Mouse (Mus musculus) lung, embryonic 16.5 days (tissue): Measurements from ENCODE around the gene Ctbp1. TPM values are rescaled to one million over a fixed set of nuclear protein-coding genes. Genes with fewer than 3 reads are reported as not detected.
A peak's percentile ranks its signal among the peaks of the same experiment; 100 is the strongest.

Experiments used
- ATAC-seq: fragments of 200-750 bp; cut with Nextera tagmentation; 2 replicates; pipeline ENCODE4 v1.8.0; 2017; ENCODE audit warnings: low read depth, mild to moderate bottlenecking, moderate library complexity
- H3K27ac ChIP-seq: fragments of 300-500 bp; sonication (generic); 2 replicates; pipeline ENCODE4 v1.5.1; 2014; ENCODE audit warnings: mild to moderate bottlenecking, control low read depth, low read length
- H3K27me3 ChIP-seq: fragments of 300-500 bp; sonication (generic); 2 replicates; pipeline ENCODE4 v1.6.1; 2014; ENCODE audit warnings: low read depth, low read length, mixed read lengths; ENCODE audit not compliant: control insufficient read depth, insufficient read depth
- H3K36me3 ChIP-seq: fragments of 300-500 bp; sonication (generic); 2 replicates; pipeline ENCODE4 v1.6.1; 2014; ENCODE audit warnings: low read length; ENCODE audit not compliant: control insufficient read depth, insufficient read depth
- H3K4me1 ChIP-seq: fragments of 300-500 bp; sonication (generic); replicated peaks from 2 replicates; pipeline ENCODE4 v1.6.1; 2014; ENCODE audit warnings: low read length, mixed read lengths; ENCODE audit not compliant: control insufficient read depth, insufficient read depth
- H3K4me2 ChIP-seq: fragments of 300-500 bp; sonication (generic); 2 replicates; pipeline ENCODE4 v1.6.1; 2014; ENCODE audit warnings: low read depth, low read length, control low read depth
- H3K4me3 ChIP-seq: fragments of 300-500 bp; sonication (generic); 2 replicates; pipeline ENCODE4 v1.5.1; 2014; ENCODE audit warnings: mild to moderate bottlenecking, low read length, control low read depth
- H3K9ac ChIP-seq: fragments of 300-500 bp; sonication (generic); 2 replicates; pipeline ENCODE4 v1.6.1; 2014; ENCODE audit warnings: low read length, control low read depth
- H3K9me3 ChIP-seq: fragments of 300-500 bp; sonication (generic); 2 replicates; pipeline ENCODE4 v1.6.1; 2016; ENCODE audit warnings: low read length; ENCODE audit not compliant: control insufficient read depth
- WGBS: fragments of 180-500 bp; shearing (Covaris S2); extraction: QIAGEN DNeasy Blood & Tissue Kit; methylation state at CpG from one replicate; pipeline ENCODE4 v1.1.7; 2014; 5-methylcytosine and 5-hydroxymethylcytosine counted together
- polyA plus RNA-seq: library from polyadenylated mRNA; unstranded; fragments of >200 nt; fragmentation: Nextera tagmentation; extraction: Ambion mirVana; gene quantifications from 2 replicates; pipeline ENCODE4 v1.2.1, GENCODE M21; 2015

Ctbp1 gene
- polyA plus RNA-seq, 1 experiment from 2014 or later: 279 TPM

- no peak overlapping the region for H3K4me3 ChIP-seq
- no peak for ATAC-seq
- WGBS: 49% methylated on average over 5 of the region's 5 CpGs
Measured at GRCm38 (mm10) chr5:33278950-33279349, 4.2 kb upstream of the Ctbp1 start.

GRCm38 (mm10) chr5:33277286-33277685 lies 2.5 kb upstream of the Ctbp1 start:
- 72% methylated on average over 2 of the region's 2 CpGs for WGBS
- H3K4me3 ChIP-seq: no peak overlapping the region
- no peak overlapping the region for H3K27ac ChIP-seq
- no peak overlapping the region for H3K9ac ChIP-seq
- H3K27me3 ChIP-seq: no peaks in the 10 kb centered on the region
- no peak for ATAC-seq
- H3K4me2 ChIP-seq: no peak overlapping the region
- no peaks in the 10 kb centered on the region; the same call in none of the 2 replicates for H3K36me3 ChIP-seq
- no peaks in the 10 kb centered on the region for H3K9me3 ChIP-seq
- H3K4me1 ChIP-seq: peaks cover 14% of the 10 kb centered on the region

More at GRCm38 (mm10) chr5:33278950-33279349, 4.2 kb upstream of the Ctbp1 start:
- no peaks in the 10 kb centered on the region for H3K36me3 ChIP-seq
- no peak overlapping the region for H3K9ac ChIP-seq
- H3K27me3 ChIP-seq: no peaks in the 10 kb centered on the region
- H3K4me1 ChIP-seq: no peaks in the 10 kb centered on the region
- no peaks in the 10 kb centered on the region for H3K9me3 ChIP-seq
- no peak overlapping the region for H3K4me2 ChIP-seq
- H3K27ac ChIP-seq: no peak overlapping the region

DNA sequence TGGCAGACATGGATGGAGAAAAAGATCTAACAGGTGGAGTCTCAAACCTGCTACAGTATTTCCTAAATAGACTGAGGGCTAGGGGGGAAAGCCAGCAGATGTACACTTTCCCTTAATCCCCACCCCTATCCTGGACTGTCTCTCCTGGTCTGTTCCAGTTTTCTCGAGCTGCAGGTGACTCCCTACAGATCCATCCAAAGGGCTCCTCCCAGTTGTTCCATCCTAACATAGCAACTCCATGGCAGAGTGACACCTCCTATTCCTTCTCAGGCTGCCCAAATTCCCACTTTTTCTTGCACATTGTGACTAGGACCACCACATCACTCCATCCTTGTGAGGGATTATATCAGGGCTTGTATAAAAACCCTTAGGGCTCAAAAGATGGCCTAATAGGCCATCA lies 960 bp upstream of the Ctbp1 start:
- Histone ChIP-seq H3K4me3 (peak overlapping the region; percentile 76; the same call in 1 of the 2 replicates), H3K9me3 (no peaks in the 10 kb centered on the region), H3K4me2 (peak overlapping the region; percentile 63), H3K36me3 (no peaks in the 10 kb centered on the region; the same call in none of the 2 replicates), H3K4me1 (peaks cover 25% of the 10 kb centered on the region), H3K9ac (no peak overlapping the region), H3K27me3 (no peaks in the 10 kb centered on the region), H3K27ac (no peak overlapping the region)
- ATAC-seq: no peak
- WGBS: 11% methylated on average over 1 of the region's 1 CpGs

GRCm38 (mm10) chr5:33274085-33274952 lies 475 bp downstream of the Ctbp1 start:
- under 1% methylated on average over 56 of the region's 97 CpGs for WGBS

DNA sequence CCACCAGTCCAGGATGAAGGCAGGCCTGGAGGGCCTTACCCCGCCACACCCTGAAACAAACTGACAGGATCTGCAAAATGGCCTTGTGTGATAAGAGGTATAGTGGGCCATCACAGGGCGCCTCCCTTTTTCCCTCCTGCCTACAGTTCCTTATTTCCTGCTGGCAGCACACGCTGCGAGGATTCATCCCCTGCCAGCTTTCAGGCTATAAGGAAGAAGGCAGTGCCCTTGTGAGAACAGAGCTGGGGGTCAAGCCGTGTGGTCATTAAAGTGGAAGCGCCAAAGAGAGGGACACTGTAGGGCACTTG lies 1.1 kb downstream of the Ctbp1 start:
- H3K36me3 ChIP-seq: peaks cover 9% of the 10 kb centered on the region
- peak overlapping the region; percentile 76 for H3K4me3 ChIP-seq
- H3K9me3 ChIP-seq: no peaks in the 10 kb centered on the region
- 10% methylated on average over 6 of the region's 6 CpGs for WGBS
- no peak; the same call in 1 of the 2 replicates for ATAC-seq
- no peaks in the 10 kb centered on the region for H3K27me3 ChIP-seq
- peak overlapping the region; percentile 96 for H3K27ac ChIP-seq
- H3K9ac ChIP-seq: peak overlapping the region; percentile 85
- H3K4me1 ChIP-seq: peaks cover 28% of the 10 kb centered on the region
- peak overlapping the region; percentile 90 for H3K4me2 ChIP-seq

More at GRCm38 (mm10) chr5:33274085-33274952, 475 bp downstream of the Ctbp1 start:
- peaks cover 3% of the 10 kb centered on the region for H3K36me3 ChIP-seq
- H3K4me3 ChIP-seq: peak overlapping the region; percentile 76
- peak; percentile 65 for ATAC-seq
- no peaks in the 10 kb centered on the region for H3K27me3 ChIP-seq
- H3K9ac ChIP-seq: peak overlapping the region; percentile 85
- H3K27ac ChIP-seq: peak overlapping the region; percentile 96
- H3K4me2 ChIP-seq: peak overlapping the region; percentile 90
- peaks cover 28% of the 10 kb centered on the region for H3K4me1 ChIP-seq
- H3K9me3 ChIP-seq: no peaks in the 10 kb centered on the region

DNA sequence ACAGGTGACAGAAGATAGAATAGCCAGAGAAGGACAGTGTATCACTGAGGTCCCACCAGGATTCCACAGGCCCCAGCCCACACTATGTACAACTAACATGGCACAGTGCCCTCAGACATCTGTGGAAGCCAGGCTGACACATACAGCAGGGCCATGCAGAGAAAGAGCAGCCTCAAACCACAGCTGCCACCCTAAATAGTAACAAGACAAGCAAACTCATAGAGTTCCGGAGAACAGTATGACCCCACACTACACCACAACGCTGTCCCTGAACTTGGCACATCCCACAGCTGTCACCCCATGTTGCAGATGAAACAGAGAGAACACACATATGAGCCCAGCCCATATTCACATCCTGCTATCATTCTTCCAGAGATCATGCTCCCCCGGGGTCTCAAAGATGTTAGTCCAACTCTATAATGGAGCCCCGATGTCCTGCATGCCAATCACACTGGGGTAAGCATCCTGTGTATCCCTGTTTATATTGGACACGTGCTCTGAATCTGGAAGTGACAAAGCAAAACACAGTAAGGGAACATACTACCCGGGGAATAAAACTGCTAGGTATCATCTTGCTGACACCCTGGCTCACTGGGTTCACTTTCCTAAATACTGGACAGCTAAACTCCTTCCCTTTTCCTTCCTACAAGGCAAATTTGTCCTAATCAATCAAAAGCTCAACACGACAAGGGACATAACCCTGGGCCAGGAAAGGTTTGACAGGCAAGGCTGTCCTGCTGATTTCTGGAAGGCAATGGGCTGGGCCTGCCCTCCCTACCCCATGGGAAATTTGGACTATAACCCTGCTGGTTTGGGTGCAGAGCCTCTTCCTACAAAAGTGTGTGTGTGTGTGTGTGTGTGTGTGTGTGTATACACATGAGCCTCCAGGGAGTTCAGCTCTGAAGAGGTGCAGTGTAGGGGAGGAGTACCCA lies 1.7 kb downstream of the Ctbp1 start:
- no peaks in the 10 kb centered on the region for H3K9me3 ChIP-seq
- peaks cover 28% of the 10 kb centered on the region for H3K4me1 ChIP-seq
- H3K36me3 ChIP-seq: peaks cover 14% of the 10 kb centered on the region
- 56% methylated on average over 7 of the region's 7 CpGs for WGBS
- H3K9ac ChIP-seq: peak overlapping the region; percentile 85
- H3K4me2 ChIP-seq: peak overlapping the region; percentile 90
- peak overlapping the region; percentile 76 for H3K4me3 ChIP-seq
- ATAC-seq: no peak
- H3K27me3 ChIP-seq: no peaks in the 10 kb centered on the region
- H3K27ac ChIP-seq: peak overlapping the region; percentile 96

GRCm38 (mm10) chr5:33272146-33272545 lies 2.6 kb downstream of the Ctbp1 start:
- no peak for ATAC-seq
- Histone ChIP-seq H3K36me3 (peaks cover 20% of the 10 kb centered on the region), H3K27me3 (no peaks in the 10 kb centered on the region), H3K4me1 (peaks cover 28% of the 10 kb centered on the region), H3K4me3 (no peak overlapping the region), H3K4me2 (no peak overlapping the region), H3K9ac (no peak overlapping the region), H3K27ac (no peak overlapping the region), H3K9me3 (no peaks in the 10 kb centered on the region)
- 78% methylated on average over 7 of the region's 7 CpGs for WGBS

DNA sequence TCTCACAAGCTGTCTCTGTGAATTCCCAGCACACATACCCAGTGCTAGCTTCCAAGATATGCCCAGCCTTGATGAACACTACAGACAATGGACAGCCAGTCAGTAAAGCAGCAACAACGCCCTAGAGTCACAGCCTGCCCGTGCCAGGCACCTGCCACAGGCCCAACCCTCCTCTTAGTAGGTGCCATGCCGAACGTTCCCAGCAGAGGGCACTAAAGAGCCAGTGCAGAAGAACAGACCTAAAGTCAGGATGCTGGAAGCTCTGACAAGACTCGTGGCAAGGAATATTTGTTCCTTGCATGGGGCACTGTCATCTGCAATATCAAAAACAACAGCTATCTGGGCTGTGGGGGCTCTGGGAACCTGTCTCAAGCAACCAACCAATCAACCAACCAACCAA lies 4.2 kb downstream of the Ctbp1 start:
- ATAC-seq: no peak
- Histone ChIP-seq H3K27me3 (no peaks in the 10 kb centered on the region), H3K4me2 (no peak overlapping the region), H3K9ac (no peak overlapping the region), H3K4me1 (peaks cover 28% of the 10 kb centered on the region), H3K9me3 (no peaks in the 10 kb centered on the region), H3K36me3 (peaks cover 35% of the 10 kb centered on the region), H3K27ac (no peak overlapping the region), H3K4me3 (no peak overlapping the region)
- WGBS: 10% methylated on average over 5 of the region's 5 CpGs

DNA sequence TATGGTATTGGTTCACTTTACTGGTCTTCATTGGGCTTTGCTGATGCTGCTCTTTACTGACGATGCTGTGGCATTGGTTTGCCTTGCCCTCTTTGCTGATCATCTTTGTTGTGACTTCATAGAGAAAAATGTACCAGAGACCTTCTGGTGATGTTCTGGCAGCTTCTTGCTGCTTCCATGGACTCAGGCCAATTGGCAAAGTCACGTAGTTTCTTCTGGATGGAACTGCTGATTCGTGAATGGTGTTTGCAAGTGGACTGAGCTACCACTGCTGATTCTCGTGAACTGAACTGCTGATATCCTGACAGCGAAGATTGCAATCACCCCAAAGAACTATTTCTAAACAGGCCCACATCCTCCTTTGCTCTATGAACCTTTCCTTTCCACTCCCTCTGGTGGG lies 20.4 kb downstream of the Ctbp1 start:
- 71% methylated on average over 5 of the region's 5 CpGs for WGBS
- no peak overlapping the region for H3K4me2 ChIP-seq
- no peak overlapping the region for H3K9ac ChIP-seq
- no peak overlapping the region for H3K4me3 ChIP-seq
- no peak overlapping the region for H3K27ac ChIP-seq
- no peaks in the 10 kb centered on the region for H3K27me3 ChIP-seq
- H3K36me3 ChIP-seq: peaks cover 87% of the 10 kb centered on the region
- H3K4me1 ChIP-seq: no peaks in the 10 kb centered on the region
- no peak for ATAC-seq
- H3K9me3 ChIP-seq: no peaks in the 10 kb centered on the region; the same call in 1 of the 2 replicates
